Mouse (Mus musculus) MEL-GATA-1-ER (cell line): ENCODE measurements around the gene Psmb2.

ENCODE experiments used
- DNase-seq: peaks from one replicate; pipeline ENCODE4 v3.0.0-alpha.2; 2012; ENCODE audit warnings: low read depth; ENCODE audit errors: extremely low read depth

Psmb2 gene

GRCm38 (mm10) chr4:126677054-126678003, at the start of gene Psmb2:
Gene Psmb2, plus strand, starts transcription at chr4:126677630.
- peak; percentile 92 for DNase-seq

- DNase-seq, result no peak
These were observed 45.5 kb upstream of the Psmb2 start for GRCm38 (mm10) chr4:126631922-126632321.

DNA sequence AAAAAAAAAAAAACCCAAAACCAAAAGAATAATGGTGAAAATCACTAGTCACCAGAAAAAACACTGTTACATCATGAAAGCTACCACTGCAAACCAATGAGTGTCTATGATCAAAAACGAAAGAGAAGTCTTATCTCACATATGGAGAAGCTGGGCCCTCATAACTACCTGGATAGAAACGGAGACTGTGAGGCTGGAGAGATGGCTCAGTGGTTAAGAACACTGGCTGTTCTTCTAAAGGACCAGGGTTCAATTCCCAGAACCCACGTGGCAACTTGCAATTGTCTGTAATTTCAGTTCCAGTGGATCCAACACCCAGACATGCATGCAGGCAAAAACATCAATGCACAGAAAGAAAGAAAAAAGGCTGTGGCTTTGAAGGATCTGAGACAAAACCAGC, 44.8 kb upstream of the Psmb2 start:
- no peak for DNase-seq

DNA sequence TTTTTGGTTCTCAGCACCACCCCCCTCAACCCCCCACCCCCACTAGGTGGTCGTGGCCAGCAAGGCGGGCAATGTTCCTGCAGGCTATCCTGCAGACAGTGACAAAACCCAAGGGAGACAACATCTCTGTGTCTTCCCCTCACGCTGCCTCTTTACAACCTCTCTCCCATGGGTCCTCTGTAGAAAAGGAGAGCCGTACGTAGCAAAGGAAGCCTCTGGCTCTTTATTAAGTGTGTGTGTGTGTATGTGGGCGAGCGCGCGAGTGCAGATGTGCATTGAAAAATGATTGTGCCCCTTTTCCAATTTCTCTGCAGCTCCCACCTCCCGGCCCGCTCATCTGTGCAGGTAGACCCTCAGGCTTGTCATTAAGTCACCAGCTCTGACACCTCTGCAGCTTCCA, 41.1 kb upstream of the Psmb2 start:
- no peak for DNase-seq

- DNase-seq, result no peak
These were observed 40.0 kb upstream of the Psmb2 start for GRCm38 (mm10) chr4:126637446-126637845.

GRCm38 (mm10) chr4:126639339-126639738, 38.1 kb upstream of the Psmb2 start:
- DNase-seq, result no peak

DNA sequence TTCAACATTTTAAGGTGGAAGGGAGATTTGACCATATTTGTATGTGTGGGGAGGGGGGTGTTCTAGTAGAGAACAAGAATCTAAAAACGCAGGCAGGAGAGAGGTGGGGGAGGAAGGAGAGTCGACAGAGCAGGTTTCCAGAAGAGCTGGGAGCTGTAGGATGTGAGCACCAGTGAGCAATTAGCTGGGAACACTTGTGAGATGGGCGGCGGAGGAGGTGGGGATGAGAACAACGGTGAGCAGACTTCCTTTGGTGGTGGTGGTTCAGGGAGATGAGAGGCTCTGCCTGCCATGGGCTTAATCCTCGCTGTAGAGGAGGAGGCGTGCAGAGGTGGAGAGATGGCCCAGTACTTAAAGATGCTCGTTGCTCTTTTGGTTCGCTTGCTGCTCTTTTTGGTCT, 35.5 kb upstream of the Psmb2 start:
- DNase-seq, result no peak

DNA sequence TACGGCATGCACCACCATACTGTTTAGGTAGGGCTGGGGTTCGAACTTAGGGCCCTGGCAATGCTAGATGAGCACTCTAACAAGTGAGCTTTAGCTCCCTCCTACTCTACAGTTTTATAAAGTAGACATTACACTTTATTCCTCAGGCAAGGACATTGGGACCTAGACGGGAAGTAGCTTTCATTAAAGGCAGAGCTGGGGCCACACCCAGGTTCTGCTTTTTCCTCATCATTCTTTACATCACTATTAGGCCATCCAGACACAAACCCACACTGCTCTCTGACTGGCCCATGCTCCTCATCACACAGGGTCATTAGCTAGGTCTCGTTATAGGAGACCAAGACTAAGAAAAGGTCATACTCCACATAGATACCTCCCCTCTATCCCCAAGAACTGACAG, 33.6 kb upstream of the Psmb2 start:
- no peak for DNase-seq

GRCm38 (mm10) chr4:126644333-126644963, 33.0 kb upstream of the Psmb2 start:
- no peak for DNase-seq

GRCm38 (mm10) chr4:126647996-126648910, 29.2 kb upstream of the Psmb2 start:
- DNase-seq, result no peak

DNA sequence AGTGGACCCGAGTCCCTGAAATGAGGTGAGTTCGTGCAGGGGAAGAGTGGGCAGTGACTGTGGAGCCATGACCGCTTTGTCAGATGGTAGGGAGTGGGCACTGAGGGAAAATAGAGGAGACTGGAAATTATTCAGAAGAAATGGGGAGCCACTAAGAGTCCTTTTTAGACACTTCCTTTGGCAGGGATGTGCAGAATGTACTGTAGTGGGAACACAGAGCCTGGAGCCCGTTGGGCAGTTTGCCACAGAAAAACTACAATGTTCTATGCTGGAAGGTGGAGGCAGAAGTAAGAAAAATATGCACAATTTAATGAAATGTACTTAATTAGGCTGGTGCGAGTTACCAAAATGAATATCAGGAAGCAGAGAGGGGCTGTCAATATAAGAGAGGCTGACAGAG, 24.3 kb upstream of the Psmb2 start:
- DNase-seq, result no peak

DNA sequence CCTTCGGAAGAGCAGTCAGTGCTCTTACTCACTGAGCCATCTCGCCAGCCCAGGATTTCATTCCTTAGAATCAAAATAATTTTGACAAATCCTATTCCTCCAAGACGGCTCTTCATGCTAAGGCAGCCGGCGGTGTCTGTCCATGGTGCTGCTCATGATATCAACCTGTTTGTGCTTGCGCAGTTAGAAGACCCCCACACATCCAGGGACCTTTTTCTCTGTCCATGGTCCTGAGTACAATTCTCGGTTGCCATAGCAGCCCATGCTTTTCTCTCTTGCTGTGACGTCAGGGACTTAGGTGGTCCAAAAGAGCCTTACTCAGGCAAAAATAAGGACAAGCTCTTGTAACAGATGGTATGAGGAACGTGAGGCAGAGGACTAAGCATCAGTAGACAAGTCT, 22.1 kb upstream of the Psmb2 start:
- DNase-seq, result no peak

DNA sequence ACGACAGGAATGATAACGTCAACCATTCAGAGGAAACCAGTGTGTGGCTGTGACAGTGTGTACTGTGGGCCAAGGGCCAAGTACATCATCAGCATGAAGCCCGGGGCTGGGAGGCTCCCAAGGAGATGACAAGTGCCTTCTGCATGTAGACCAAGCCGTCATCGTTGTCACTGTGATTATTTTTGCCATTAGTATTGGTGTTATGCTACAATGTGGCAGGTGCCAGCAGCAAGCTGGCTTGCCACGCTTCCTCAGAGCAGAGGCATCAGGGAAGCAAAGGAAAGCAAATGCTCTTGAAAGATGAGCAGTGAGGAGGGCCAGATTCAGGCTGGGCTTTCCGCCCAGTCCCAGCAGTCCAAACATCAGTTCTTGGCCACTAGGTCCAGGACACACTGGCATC, 16.2 kb upstream of the Psmb2 start:
- no peak for DNase-seq

DNA sequence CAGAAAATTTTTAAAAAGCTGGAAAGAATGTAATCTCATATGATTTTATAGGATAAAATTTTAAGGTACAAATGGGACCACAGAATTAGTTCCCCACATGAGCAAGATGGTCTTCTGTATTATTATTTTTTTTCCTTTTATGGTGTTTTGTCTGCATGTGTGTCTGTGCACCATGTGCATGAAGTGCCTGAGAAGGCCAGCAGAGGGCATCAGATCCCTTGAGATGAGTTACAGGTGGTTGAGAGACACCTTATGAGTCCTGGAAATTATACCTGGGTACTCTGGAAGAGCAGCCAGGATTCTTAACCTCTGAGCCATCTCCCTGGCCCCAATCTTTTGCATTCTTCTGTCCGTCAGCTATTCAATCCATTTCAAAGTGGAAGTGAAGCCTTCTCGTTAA, 10.4 kb upstream of the Psmb2 start:
- DNase-seq, result no peak

- DNase-seq, result peak; percentile 52
These were observed 4.9 kb downstream of the Psmb2 start for GRCm38 (mm10) chr4:126682298-126682697.

GRCm38 (mm10) chr4:126683084-126683483, 5.7 kb downstream of the Psmb2 start:
- no peak for DNase-seq

DNA sequence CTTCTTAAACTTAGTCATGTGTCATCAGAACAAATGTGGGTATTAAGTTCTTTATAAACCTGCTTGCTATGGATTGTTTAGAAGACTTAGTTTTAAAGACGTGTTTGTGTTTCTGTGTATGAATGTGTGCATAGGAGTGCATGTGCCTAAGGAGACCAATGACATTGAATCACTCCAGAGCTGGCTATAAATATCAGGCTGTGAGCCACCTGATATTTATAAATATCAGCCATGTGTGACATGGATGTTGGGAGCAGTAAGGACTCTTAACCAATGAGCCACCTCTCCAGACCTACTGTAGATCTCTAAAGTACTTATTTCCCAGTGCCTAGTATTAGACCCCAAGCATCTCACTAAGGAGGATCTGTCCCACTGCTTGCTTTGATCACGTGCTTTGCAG, 12.0 kb downstream of the Psmb2 start:
- no peak for DNase-seq

GRCm38 (mm10) chr4:126693021-126693420, 15.6 kb downstream of the Psmb2 start:
- no peak for DNase-seq

GRCm38 (mm10) chr4:126696908-126697307, 19.5 kb downstream of the Psmb2 start:
- no peak for DNase-seq

DNA sequence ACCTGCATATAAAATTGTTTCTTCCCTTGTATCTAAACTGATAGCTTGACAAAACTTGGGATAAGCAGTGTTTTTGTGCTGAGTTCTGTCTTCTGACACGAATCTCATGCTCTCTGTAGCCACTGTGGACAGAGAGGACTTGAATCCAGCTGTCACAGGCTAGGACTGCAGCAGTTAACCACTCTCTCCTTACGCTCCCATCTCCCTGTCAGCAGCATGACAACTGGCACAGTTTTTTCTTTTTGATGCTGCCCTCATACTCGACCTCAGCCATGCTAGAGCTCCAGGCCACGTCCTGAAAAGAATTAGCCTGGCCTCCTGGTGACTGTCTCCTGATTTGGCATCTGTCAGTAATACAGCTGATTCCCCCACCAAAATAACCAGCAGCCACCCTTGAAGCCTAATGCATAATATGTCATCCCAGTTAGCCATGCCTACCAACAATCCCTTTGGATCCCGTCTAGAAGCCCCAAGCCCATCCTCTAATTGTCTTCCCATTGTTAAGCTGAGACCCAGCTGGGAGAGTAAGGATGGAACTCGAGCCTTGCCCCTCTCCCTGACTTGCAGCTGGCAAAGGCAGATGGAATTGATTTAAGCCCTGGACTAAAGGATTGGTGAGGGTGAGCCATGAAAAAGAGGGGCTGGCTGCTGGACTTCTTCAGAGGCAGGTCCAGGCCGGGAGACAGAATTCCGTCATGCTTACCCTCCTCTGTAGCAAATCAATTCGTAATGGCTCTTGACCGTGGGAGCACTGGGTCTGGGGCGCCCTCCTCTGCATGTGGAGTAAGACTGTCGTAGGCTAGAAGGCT, 29.4 kb downstream of the Psmb2 start:
- DNase-seq, result no peak

DNA sequence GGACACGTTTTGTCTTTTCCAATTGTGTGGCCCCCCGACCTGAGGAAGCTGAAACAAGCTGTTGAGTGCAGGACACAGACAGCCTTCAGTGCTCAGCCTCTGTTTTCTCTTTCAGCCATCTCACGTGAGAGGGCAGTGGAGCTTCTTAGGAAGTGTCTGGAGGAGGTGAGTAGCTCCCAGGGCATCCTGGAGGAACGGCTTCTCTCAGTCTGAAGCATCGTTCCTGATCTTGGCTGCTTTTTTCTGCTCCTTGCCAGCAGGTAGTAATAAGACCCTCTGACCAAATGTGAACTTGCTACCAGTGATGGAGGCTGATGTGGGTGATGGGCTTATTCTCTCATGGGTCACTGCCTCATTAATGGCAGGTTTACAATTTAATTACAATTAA, 30.0 kb downstream of the Psmb2 start:
- DNase-seq, result no peak
